Mouse (Mus musculus) neutrophil, adult 65 days (primary cell): ENCODE data around the gene Ankdd1b. TPM values are rescaled to one million over a fixed set of nuclear protein-coding genes. Genes with fewer than 3 reads are reported as not detected.

Experiments
- total RNA-seq: library from RNA; stranded (reverse); gene quantifications from 2 replicates; pipeline ENCODE4 v1.2.4, GENCODE M21; 2023

Ankdd1b gene
- not detected in 2 replicates for total RNA-seq

DNA sequence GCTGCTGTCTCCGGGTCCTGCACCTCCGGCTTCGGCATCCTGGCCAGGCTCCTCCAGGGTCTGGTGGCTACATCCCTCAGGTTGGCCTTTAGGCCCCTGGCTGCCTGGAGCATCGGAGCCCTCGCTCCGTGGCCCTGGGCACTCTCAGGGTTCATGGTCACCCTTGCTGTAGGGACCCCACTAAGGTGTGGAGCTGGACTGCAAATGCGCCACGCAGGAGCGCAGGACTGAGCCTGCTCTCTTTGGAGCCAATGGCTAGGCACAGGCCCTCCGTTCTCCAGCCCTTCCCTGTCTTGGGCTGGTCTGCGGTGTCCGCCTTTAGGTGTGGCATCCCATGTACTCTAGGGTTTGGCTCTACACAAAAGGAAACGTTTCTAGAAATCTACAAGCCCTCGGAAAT, at the start of gene Ankdd1b:
Ankdd1b (minus strand) TSS at position 242 of the 400 bp plus-strand sequence.

GRCm38 (mm10) chr13:96490433-96490832, 19.4 kb upstream of the Ankdd1b start, which contains the start of gene Gm17622:
Gm17622 (plus strand) TSS chr13:96490733.

DNA sequence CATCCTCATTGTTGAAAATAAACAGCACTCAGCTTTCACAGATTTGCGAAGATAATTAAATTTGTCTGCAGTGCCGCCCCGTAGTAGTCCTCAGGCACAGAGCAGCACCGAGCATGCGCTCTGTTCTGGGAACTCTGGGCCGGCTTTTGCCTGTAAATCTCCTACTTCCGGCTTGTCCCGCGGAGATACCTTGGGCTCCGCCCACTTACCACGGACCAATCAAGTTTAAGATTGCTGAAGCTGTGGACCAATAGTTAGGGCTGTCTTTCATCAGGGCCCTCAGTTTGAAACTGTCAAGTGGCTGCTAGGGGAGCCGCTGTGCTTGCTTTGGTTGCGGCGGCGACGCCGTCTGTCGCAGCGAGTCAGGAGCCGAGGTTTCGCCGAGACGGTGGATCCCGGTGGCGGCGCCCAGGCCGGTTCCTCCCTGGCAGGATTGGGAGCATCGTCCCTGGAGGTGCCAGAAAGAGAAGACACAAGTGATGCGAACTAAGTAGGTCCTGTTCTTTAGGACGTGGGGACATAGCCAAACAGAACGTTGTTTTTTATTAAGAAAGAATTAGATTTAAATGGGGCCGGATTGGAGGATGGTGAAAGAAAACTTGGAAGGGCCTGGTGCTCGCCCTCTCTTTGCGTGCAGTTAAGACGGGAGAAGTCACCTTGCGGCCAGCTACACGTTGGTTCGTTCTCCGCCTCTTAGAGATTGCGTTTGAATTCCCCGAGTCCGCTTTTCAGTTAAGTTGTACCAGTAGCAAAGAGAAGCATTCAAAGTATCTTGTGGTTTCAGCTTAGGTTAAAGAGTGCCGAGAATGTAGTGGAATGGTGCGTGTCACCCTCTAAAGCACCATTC, 82.7 kb downstream of the Ankdd1b start, which contains the start of gene Poc5:
Poc5 (plus strand) TSS at position 253 of the 847 bp plus-strand sequence.

Other genes starting within 250 kb of the Ankdd1b start
- 15.3 and 22.2 TPM in 2 replicates for gene Poc5, start 82.9 kb downstream of the Ankdd1b start, total RNA-seq
- not detected in 2 replicates for gene Gm17622, start 19.5 kb upstream of the Ankdd1b start, total RNA-seq
- 2.9 and 3.6 TPM in 2 replicates for gene Polk, start 71.4 kb upstream of the Ankdd1b start, total RNA-seq
- gene Col4a3bp, start 71.4 kb upstream of the Ankdd1b start, total RNA-seq, result 70.7 and 98.3 TPM in 2 replicates
- 97.6 and 138 TPM in 2 replicates for gene Hmgcr, start 199.7 kb upstream of the Ankdd1b start, total RNA-seq